Mouse (Mus musculus): Measurements from ENCODE around the gene Msl1. TPM values are rescaled to one million over a fixed set of nuclear protein-coding genes. Genes with fewer than 3 reads are reported as not detected.

Msl1 gene
- 10 to 100 TPM; 70.3 to 83.4 TPM for total RNA-seq (2021)

GRCm38 (mm10) chr11:98795015-98795713 lies at the start of gene Msl1:
Gene Msl1, plus strand, starts transcription at chr11:98795516.
- intact Hi-C loops (cut with DNase I) = no loop called here
- DNase-seq = peak; percentile 92 to 94

- intact Hi-C loops (cut with DNase I) = loop anchor here (2.0 kb wide), 1 partner anchor 25 kb away; no protein-coding TSS in a partner anchor
Measured at GRCm38 (mm10) chr11:98745932-98746853, 49.1 kb upstream of the Msl1 start.

GRCm38 (mm10) chr11:98746855-98747693 lies 48.2 kb upstream of the Msl1 start:
- intact Hi-C loops (cut with DNase I) = no loop called here
- peak; percentile 85 to 86 for DNase-seq

More at GRCm38 (mm10) chr11:98745932-98746853, 49.1 kb upstream of the Msl1 start:
- DNase-seq = peak; percentile 19 to 20

GRCm38 (mm10) chr11:98747804-98748505 lies 47.4 kb upstream of the Msl1 start:
- intact Hi-C loops (cut with DNase I) = no loop called here
- DNase-seq = peak; percentile 33 to 48

GRCm38 (mm10) chr11:98748506-98749416 lies 46.6 kb upstream of the Msl1 start:
- peak; percentile 45 to 60 for DNase-seq
- intact Hi-C loops (cut with DNase I) = no loop called here

GRCm38 (mm10) chr11:98749716-98750115 lies 45.6 kb upstream of the Msl1 start:
- peak; percentile 24 to 32 for DNase-seq
- intact Hi-C loops (cut with DNase I) = loop anchor here (5.0 kb wide), 1 partner anchor 37 kb away; no protein-coding TSS in a partner anchor

GRCm38 (mm10) chr11:98750351-98751201 lies 44.7 kb upstream of the Msl1 start:
- intact Hi-C loops (cut with DNase I) = loop anchor here (5.0 kb wide), 1 partner anchor 38 kb away; no protein-coding TSS in a partner anchor
- DNase-seq = peak; percentile 76 to 81

- intact Hi-C loops (cut with DNase I) = loop anchor here (5.0 kb wide), 1 partner anchor 39 kb away; no protein-coding TSS in a partner anchor
- peak; percentile 48 to 57 for DNase-seq
Measured at GRCm38 (mm10) chr11:98751221-98751782, 44.0 kb upstream of the Msl1 start.

- intact Hi-C loops (cut with DNase I) = loop anchor here (5.0 kb wide), 1 partner anchor 40 kb away; no protein-coding TSS in a partner anchor
- DNase-seq = no peak
Measured at GRCm38 (mm10) chr11:98752562-98753140, 42.7 kb upstream of the Msl1 start.

GRCm38 (mm10) chr11:98753264-98753663 lies 42.1 kb upstream of the Msl1 start:
- intact Hi-C loops (cut with DNase I) = loop anchor here (5.0 kb wide), 1 partner anchor 41 kb away; no protein-coding TSS in a partner anchor
- peak in 1 of 2 experiments; percentile 4 for DNase-seq

- DNase-seq = peak in 1 of 2 experiments; percentile 41
- intact Hi-C loops (cut with DNase I) = loop anchor here (2.0 to 5.0 kb wide), 2 partner anchors 15 to 42 kb away; no protein-coding TSS in a partner anchor
Measured at GRCm38 (mm10) chr11:98754151-98754620, 41.1 kb upstream of the Msl1 start.

GRCm38 (mm10) chr11:98754621-98755181 lies 40.6 kb upstream of the Msl1 start:
- DNase-seq = peak; percentile 81 to 90
- intact Hi-C loops (cut with DNase I) = loop anchor here (2.0 to 5.0 kb wide), 2 partner anchors 14 to 42 kb away; no protein-coding TSS in a partner anchor

GRCm38 (mm10) chr11:98755726-98756380 lies 39.5 kb upstream of the Msl1 start:
- intact Hi-C loops (cut with DNase I) = loop anchor here (2.0 kb wide), 1 partner anchor 13 kb away; no protein-coding TSS in a partner anchor
- peak in 1 of 2 experiments; percentile 46 for DNase-seq

GRCm38 (mm10) chr11:98756711-98757110 lies 38.6 kb upstream of the Msl1 start:
- intact Hi-C loops (cut with DNase I) = no loop called here
- no peak for DNase-seq

- DNase-seq = no peak
- intact Hi-C loops (cut with DNase I) = no loop called here
Measured at GRCm38 (mm10) chr11:98761939-98762338, 33.4 kb upstream of the Msl1 start.
